Mouse (Mus musculus) midbrain, postnatal 0 days (tissue): ENCODE data around the gene Narfl. TPM values are rescaled to one million over a fixed set of nuclear protein-coding genes. Genes with fewer than 3 reads are reported as not detected.
A peak's percentile ranks its signal among the peaks of the same experiment; 100 is the strongest.

Experiments
- ATAC-seq: fragments of 200-750 bp; cut with Nextera tagmentation; 2 replicates; pipeline ENCODE4 v1.8.0; 2017; ENCODE audit warnings: moderate number of reproducible peaks, mild to moderate bottlenecking, moderate TSS enrichment, moderate library complexity; ENCODE audit not compliant: low FRiP score
- DNase-seq: peaks from one replicate; pipeline ENCODE4 v3.0.0-alpha.2; 2015; ENCODE audit warnings: low spot score
- H3K27ac ChIP-seq: fragments of 300-500 bp; sonication (generic); 2 replicates; pipeline ENCODE4 v1.5.1; 2014; ENCODE audit warnings: low read depth, mild to moderate bottlenecking, low read length, mixed read lengths
- H3K27me3 ChIP-seq: fragments of 300-500 bp; sonication (generic); 2 replicates; pipeline ENCODE4 v1.6.1; 2014; ENCODE audit warnings: low read length, control low read depth, mixed read lengths; ENCODE audit not compliant: insufficient read depth
- H3K36me3 ChIP-seq: fragments of 300-500 bp; sonication (generic); 2 replicates; pipeline ENCODE4 v1.6.1; 2014; ENCODE audit warnings: low read length, control low read depth, mixed read lengths; ENCODE audit not compliant: insufficient read depth
- H3K4me1 ChIP-seq: fragments of 300-500 bp; sonication (generic); 2 replicates; pipeline ENCODE4 v1.6.1; 2014; ENCODE audit warnings: mild to moderate bottlenecking, control low read depth, antibody characterized with exemption, low read length, mixed read lengths; ENCODE audit not compliant: insufficient read depth
- H3K4me2 ChIP-seq: fragments of 300-500 bp; sonication (generic); 2 replicates; pipeline ENCODE4 v1.6.1; 2014; ENCODE audit warnings: low read depth, mild to moderate bottlenecking, low read length, mixed read lengths; ENCODE audit not compliant: poor library complexity, severe bottlenecking
- H3K4me3 ChIP-seq: fragments of 300-500 bp; sonication (generic); 2 replicates; pipeline ENCODE4 v1.5.1; 2014; ENCODE audit warnings: low read depth, mild to moderate bottlenecking, low read length, moderate library complexity
- H3K9ac ChIP-seq: fragments of 300-500 bp; sonication (generic); replicated peaks from 2 replicates; pipeline ENCODE4 v1.6.1; 2014; ENCODE audit warnings: mild to moderate bottlenecking, low read length, moderate library complexity, mixed read lengths; ENCODE audit not compliant: poor library complexity, severe bottlenecking
- H3K9me3 ChIP-seq: fragments of 300-500 bp; sonication (generic); 2 replicates; pipeline ENCODE4 v1.6.1; 2016; ENCODE audit warnings: low read length, control low read depth
- CTCF ChIP-seq: IDR thresholded peaks from 2 replicates; pipeline ENCODE4 v1.5.1; 2016; ENCODE audit warnings: antibody characterized with exemption, mild to moderate bottlenecking
- WGBS: fragments of 180-500 bp; shearing (Covaris S2); extraction: QIAGEN DNeasy Blood & Tissue Kit; methylation state at CpG from one replicate; pipeline ENCODE4 v1.1.7; 2014; 5-methylcytosine and 5-hydroxymethylcytosine counted together
- polyA plus RNA-seq: library from polyadenylated mRNA; unstranded; fragments of >200 nt; fragmentation: Nextera tagmentation; extraction: Ambion mirVana; gene quantifications from 2 replicates; pipeline ENCODE4 v1.2.1, GENCODE M21; 2015
- total RNA-seq: library from RNA; depleted of rRNA; stranded (reverse); fragments of >200 nt; gene quantifications from 2 replicates; pipeline ENCODE4 v1.2.3, GENCODE M21; 2014

Gene Narfl
- total and polyA plus RNA-seq, 2 experiments from 2014 or later, result 25.1 to 27.3 TPM

- TF ChIP-seq CTCF, result no peak
- ATAC-seq, result no peak
Observed at GRCm38 (mm10) chr17:25827011-25827410, 53.4 kb downstream of the Narfl start.

GRCm38 (mm10) chr17:25827546-25828222 is 54.1 kb downstream of the Narfl start:
- Histone ChIP-seq H3K4me1 (peaks cover 29% of the 10 kb centered on the region), H3K9ac (0 out of 2 replicates have a peak overlapping the region, but pooled peaks have one; percentile 78), H3K36me3 (peaks cover 37% of the 10 kb centered on the region), H3K9me3 (no peaks in the 10 kb centered on the region), H3K4me2 (no peak overlapping the region), H3K27ac (no peak overlapping the region), H3K4me3 (no peak overlapping the region), H3K27me3 (no peaks in the 10 kb centered on the region)
- WGBS, result 94% methylated on average over 22 of the region's 22 CpGs
- no peak for TF ChIP-seq CTCF
- DNase-seq (no peak), ATAC-seq (no peak)

More at GRCm38 (mm10) chr17:25827011-25827410, 53.4 kb downstream of the Narfl start:
- H3K9ac ChIP-seq, result 0 out of 2 replicates have a peak overlapping the region, but pooled peaks have one; percentile 19
- H3K27ac ChIP-seq, result no peak overlapping the region
- 95% methylated on average over 13 of the region's 13 CpGs for WGBS
- H3K4me3 ChIP-seq, result no peak overlapping the region
- no peaks in the 10 kb centered on the region for H3K27me3 ChIP-seq
- H3K36me3 ChIP-seq, result peaks cover 37% of the 10 kb centered on the region
- H3K4me1 ChIP-seq, result peaks cover 29% of the 10 kb centered on the region
- no peak overlapping the region for H3K4me2 ChIP-seq
- no peaks in the 10 kb centered on the region for H3K9me3 ChIP-seq
- no peak for DNase-seq

DNA sequence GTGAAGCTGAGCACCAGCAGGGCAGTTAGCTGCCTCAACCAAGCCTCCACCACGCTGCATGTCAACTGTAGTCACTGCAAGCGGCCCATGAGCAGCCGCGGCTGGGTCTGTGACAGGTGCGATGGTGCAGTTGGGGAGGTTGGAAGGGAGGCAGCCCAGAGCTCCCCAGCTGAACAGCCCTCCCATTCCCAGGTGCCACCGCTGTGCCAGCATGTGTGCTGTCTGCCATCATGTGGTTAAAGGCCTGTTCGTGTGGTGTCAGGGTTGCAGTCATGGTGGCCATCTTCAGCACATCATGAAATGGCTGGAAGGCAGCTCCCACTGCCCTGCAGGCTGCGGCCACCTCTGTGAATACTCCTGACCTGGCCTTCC is 54.6 kb downstream of the Narfl start:
- Histone ChIP-seq H3K9ac (peak overlapping the region; percentile 78; the same call in 1 of the 2 replicates), H3K27me3 (no peaks in the 10 kb centered on the region), H3K27ac (peak overlapping the region; percentile 95), H3K4me3 (peak overlapping the region; percentile 55), H3K9me3 (no peaks in the 10 kb centered on the region), H3K4me1 (peaks cover 29% of the 10 kb centered on the region), H3K4me2 (peak overlapping the region; percentile 72), H3K36me3 (peaks cover 37% of the 10 kb centered on the region)
- DNase-seq (no peak), ATAC-seq (no peak)
- TF ChIP-seq CTCF, result no peak
- 83% methylated on average over 8 of the region's 8 CpGs for WGBS

- H3K27me3 ChIP-seq, result no peaks in the 10 kb centered on the region
- peaks cover 37% of the 10 kb centered on the region for H3K36me3 ChIP-seq
- peak within 1 kb of the TSS; percentile 55 for H3K4me3 ChIP-seq
- H3K9me3 ChIP-seq, result no peaks in the 10 kb centered on the region
- peak within 1 kb of the TSS; percentile 72 for H3K4me2 ChIP-seq
- peak; percentile 79 for TF ChIP-seq CTCF
- peaks cover 28% of the 10 kb centered on the region for H3K4me1 ChIP-seq
- peak within 1 kb of the TSS; percentile 78 for H3K9ac ChIP-seq
- peak within 1 kb of the TSS; percentile 95 for H3K27ac ChIP-seq
- peak; percentile 95 for DNase-seq
- whole genome bisulfite sequencing, result 1% methylated on average over 32 of the region's 32 CpGs
- peak; percentile 58 for ATAC-seq
Observed at GRCm38 (mm10) chr17:25828712-25829557, 55.4 kb downstream of the Narfl start, which contains the start of gene Jmjd8. Jmjd8 (plus strand) TSS chr17:25828867.

- 47% methylated on average over 8 of the region's 8 CpGs for WGBS
- Histone ChIP-seq H3K27me3 (no peaks in the 10 kb centered on the region), H3K9ac (peak overlapping the region; percentile 78), H3K4me1 (peaks cover 28% of the 10 kb centered on the region), H3K27ac (peak overlapping the region; percentile 95), H3K36me3 (peaks cover 37% of the 10 kb centered on the region), H3K4me2 (peak overlapping the region; percentile 72), H3K4me3 (peak overlapping the region; percentile 55), H3K9me3 (no peaks in the 10 kb centered on the region)
- DNase-seq (no peak), ATAC-seq (no peak)
- TF ChIP-seq CTCF, result no peak
Observed at GRCm38 (mm10) chr17:25829558-25830017, 56.0 kb downstream of the Narfl start.
